12 mouse cellular contexts compared by ENCODE assay signal in genomic region chr15:27461336-27462245, GRCm38 (mm10). TPM values are rescaled to one million over a fixed set of nuclear protein-coding genes. Genes with fewer than 3 reads are reported as not detected.
A peak's percentile ranks its signal among the peaks of the same experiment; 100 is the strongest.
DNase-seq lines count a peak whose midpoint lies in the region; ATAC-seq lines count a peak whose summit lies in the region.
"Had no signal": no experiment of that assay in that cellular context is flagged by ENCODE, and none has a peak within 500 bp of the region (broad histone marks: within the 10 kb centered on the region; RNA-seq: fewer than 3 reads in every experiment).

No protein-coding gene starts in this region.

- peaks cover 9% of the 10 kb centered on the region for H3K4me1 ChIP-seq in limb, embryonic 13.5 days
- peaks cover 7% of the 10 kb centered on the region; the same call in 1 of the 2 replicates for H3K4me1 ChIP-seq in limb, embryonic 10.5 days
- H3K4me1 ChIP-seq in hindbrain, embryonic 16.5 days (ENCODE audit: control insufficient read depth, insufficient read depth, low read depth, low read length): peaks cover 9% of the 10 kb centered on the region

- H3K9ac ChIP-seq in limb, embryonic 13.5 days: 0 out of 2 replicates have a peak overlapping the region, but pooled peaks have one; percentile 13
- no peak overlapping the region for H3K9ac ChIP-seq in hindbrain, embryonic 16.5 days (ENCODE audit: low read depth, low read length)

- ATAC-seq in limb, embryonic 13.5 days (ENCODE audit: low FRiP score, low read depth): no peak
- no peak for ATAC-seq in hindbrain, embryonic 16.5 days
- ATAC-seq: intestine, embryonic 16.5 days had no signal

- no peak overlapping the region for H3K27ac ChIP-seq in limb, embryonic 13.5 days
- no peak overlapping the region for H3K27ac ChIP-seq in limb, embryonic 10.5 days
- H3K27ac ChIP-seq in hindbrain, embryonic 16.5 days (ENCODE audit: low read depth, low read length): peak overlapping the region; percentile 44; the same call in 1 of the 2 replicates

- peak; percentile 40 to 43 for DNase-seq in cerebellum, postnatal 10 days
- no peak for DNase-seq in cerebellum, adult 9-11 months
- no peak for DNase-seq in limb, embryonic 10.5 days (ENCODE audit: low spot score)
- peak; percentile 87 to 89 for DNase-seq in right cerebral cortex, postnatal 10 days (ENCODE audit: low spot score in 2 of 2)
- no peak for DNase-seq in urinary bladder, adult 18-20 months (ENCODE audit: low spot score in 2 of 2)
- no peak for DNase-seq in spleen, postnatal 4 days (ENCODE audit: low spot score in 2 of 2)
- DNase-seq: adrenal gland, postnatal 10 days; cerebellum, postnatal 14 days; lung, postnatal 10 days had no signal

- no peak overlapping the region for H3K4me2 ChIP-seq in limb, embryonic 13.5 days (replicated peaks)
- H3K4me2 ChIP-seq in hindbrain, embryonic 16.5 days (ENCODE audit: low read length): peak overlapping the region; percentile 26

- no peaks in the 10 kb centered on the region for H3K36me3 ChIP-seq in limb, embryonic 13.5 days
- H3K36me3 ChIP-seq in limb, embryonic 10.5 days: no peaks in the 10 kb centered on the region
- H3K36me3 ChIP-seq in hindbrain, embryonic 16.5 days (ENCODE audit: control insufficient read depth, insufficient read depth, low read length): no peaks in the 10 kb centered on the region

- H3K27me3 ChIP-seq in limb, embryonic 13.5 days: peaks cover 3% of the 10 kb centered on the region
- H3K27me3 ChIP-seq in limb, embryonic 10.5 days (ENCODE audit: low read depth, poor library complexity, severe bottlenecking): no peaks in the 10 kb centered on the region; the same call in 1 of the 2 replicates
- no peaks in the 10 kb centered on the region for H3K27me3 ChIP-seq in hindbrain, embryonic 16.5 days (replicated peaks; ENCODE audit: control insufficient read depth, insufficient read depth, low read length)

- H3K9me3 ChIP-seq in limb, embryonic 13.5 days: no peaks in the 10 kb centered on the region
- H3K9me3 ChIP-seq in limb, embryonic 10.5 days (replicated peaks): no peaks in the 10 kb centered on the region
- H3K9me3 ChIP-seq in hindbrain, embryonic 16.5 days (ENCODE audit: control insufficient read depth, low read length): no peaks in the 10 kb centered on the region

- 34% methylated on average over 12 of the region's 12 CpGs for WGBS in limb, embryonic 13.5 days
- WGBS in limb, embryonic 10.5 days: 65% methylated on average over 12 of the region's 12 CpGs
- WGBS in hindbrain, embryonic 16.5 days: 17% methylated on average over 12 of the region's 12 CpGs

- H3K4me3 ChIP-seq in limb, embryonic 13.5 days: no peak overlapping the region
- H3K4me3 ChIP-seq in limb, embryonic 10.5 days: no peak overlapping the region
- H3K4me3 ChIP-seq in hindbrain, embryonic 16.5 days (ENCODE audit: low read length): no peak overlapping the region

RNA-seq across cellular contexts. Expression of gene Ank, which starts 4.9 kb away (rescaled TPM):
- polyA plus RNA-seq in limb, embryonic 13.5 days (2015; fragmentation: Nextera tagmentation; extraction: Ambion mirVana): 7.0 and 7.7 TPM in 2 replicates
- polyA plus RNA-seq in limb, embryonic 10.5 days (2016; fragmentation: Nextera tagmentation; extraction: Ambion mirVana): 3.1 and 3.2 TPM in 2 replicates
- polyA plus RNA-seq in hindbrain, embryonic 16.5 days (2015; fragmentation: Nextera tagmentation; extraction: Ambion mirVana): 11.6 and 15.6 TPM in 2 replicates

Comparison
In these comparisons a context has a peak if more than half of its experiments do, and no peak if none do; other contexts are left out.
1. DNase-seq: peak in cerebellum, postnatal 10 days (2 of 2) and right cerebral cortex, postnatal 10 days (2 of 2); none in cerebellum, adult 9-11 months (single experiment), limb, embryonic 10.5 days (single experiment), urinary bladder, adult 18-20 months (0 of 2) and spleen, postnatal 4 days (0 of 2).